Mouse (Mus musculus) fat pad, adult 2 months (tissue): ENCODE results near the gene Ehbp1l1.

Experiments used
- DNase-seq: peaks from one replicate; pipeline ENCODE4 v3.0.0-alpha.2; 2011; ENCODE audit warnings: low read depth, low spot score; ENCODE audit errors: extremely low read depth

Ehbp1l1 gene

GRCm38 (mm10) chr19:5725767-5726515 is at the start of gene Ehbp1l1:
TSS of gene Ehbp1l1 (minus strand) at chr19:5726317.
- DNase-seq, result no peak

DNA sequence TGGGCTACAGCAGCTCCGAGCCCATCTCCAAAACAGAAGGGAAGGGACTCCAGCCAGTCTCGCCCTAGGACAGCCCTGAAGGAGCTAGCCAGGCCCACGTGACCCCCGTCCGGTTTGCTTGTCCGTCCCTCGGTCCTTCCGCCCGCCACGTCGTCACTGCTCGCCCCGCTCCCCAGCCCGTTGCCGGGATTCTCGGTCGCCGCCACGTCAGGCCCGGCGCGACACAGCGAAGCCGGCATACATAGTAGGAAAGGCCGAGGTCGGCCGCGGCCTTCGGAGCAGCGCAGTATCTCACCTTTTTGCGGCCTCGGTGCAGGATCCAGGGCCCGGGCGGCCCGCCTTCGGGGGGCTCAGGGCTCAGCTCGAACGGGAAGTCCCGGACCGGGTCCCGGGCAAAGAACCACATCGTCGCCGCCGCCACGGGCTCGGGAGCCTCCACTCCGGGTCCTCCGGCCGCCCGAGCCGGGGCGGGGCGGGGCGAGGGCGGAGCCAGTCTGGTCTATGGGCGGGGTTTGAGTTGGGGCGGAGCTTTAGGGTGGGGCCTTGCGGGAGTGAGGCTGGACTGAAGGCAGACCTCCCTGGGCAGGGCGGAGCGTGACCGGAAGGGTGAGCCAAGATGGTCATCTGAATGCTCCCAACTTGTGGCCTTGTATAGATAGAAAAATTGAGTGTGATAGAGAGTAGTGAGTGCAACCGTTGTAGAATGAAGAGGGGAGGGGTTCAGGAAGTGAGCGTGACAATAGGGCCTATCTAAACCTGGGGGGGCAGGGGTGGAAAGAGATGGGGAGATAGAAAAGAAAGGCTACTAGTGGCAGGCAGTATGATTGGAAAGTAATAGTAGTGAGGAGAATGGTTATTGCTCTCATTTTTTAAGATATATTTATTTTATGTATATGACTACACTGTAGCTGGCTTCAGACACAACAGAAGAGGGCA is 45.1 kb upstream of the Ehbp1l1 start, which contains the start of gene Scyl1:
Scyl1 (minus strand) TSS at position 495 of the 936 bp plus-strand sequence.
- no peak for DNase-seq

- no peak for DNase-seq
Measured at GRCm38 (mm10) chr19:5770311-5770710, 44.2 kb upstream of the Ehbp1l1 start.

- DNase-seq, result no peak
Measured at GRCm38 (mm10) chr19:5767271-5767670, 41.2 kb upstream of the Ehbp1l1 start.

DNA sequence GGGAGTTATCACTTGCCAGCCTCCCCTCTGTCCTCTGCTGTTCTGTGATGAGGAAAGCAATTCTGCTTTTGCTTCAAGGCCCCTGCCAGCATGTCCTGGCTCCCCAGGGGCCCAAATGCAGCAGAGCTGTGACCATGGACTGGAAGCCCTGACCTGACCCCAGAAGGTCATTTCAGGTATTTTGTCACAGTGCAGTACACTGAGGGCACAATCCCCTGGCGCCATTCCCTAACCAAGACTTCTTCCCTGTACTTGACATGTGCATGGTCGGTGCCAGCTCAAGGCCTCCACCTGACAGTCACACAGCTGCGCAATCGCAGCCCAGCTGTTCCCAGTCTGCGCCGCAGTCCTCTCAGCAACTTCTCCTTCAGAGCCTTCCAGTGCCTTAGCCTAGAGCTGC is 37.0 kb upstream of the Ehbp1l1 start:
- no peak for DNase-seq

DNA sequence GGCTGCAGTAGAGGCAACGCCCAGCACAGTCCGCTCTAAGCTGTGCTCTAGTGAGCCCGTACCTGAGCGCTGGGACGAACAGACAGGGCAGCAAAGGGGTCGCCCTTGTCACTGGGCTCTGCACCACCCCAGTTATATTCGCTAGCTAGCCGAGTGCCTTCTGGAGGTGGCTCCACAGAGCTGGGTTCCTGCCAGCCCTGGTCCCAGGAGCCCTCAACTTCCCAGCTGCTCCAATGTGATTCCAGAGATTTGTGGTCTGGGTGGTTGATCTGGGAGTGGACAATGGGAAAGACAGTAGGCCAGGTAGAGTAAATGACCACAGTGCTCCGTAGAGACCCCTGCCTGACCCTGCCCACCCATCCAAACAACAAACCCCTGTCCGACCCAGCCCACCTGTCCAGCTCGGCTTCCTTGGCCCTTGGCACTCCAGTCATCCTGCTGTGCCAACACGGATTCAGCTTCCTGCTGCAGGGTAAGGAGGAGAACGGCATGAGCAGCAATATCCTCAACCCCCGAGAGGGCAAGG is 32.8 kb upstream of the Ehbp1l1 start:
- no peak for DNase-seq

DNA sequence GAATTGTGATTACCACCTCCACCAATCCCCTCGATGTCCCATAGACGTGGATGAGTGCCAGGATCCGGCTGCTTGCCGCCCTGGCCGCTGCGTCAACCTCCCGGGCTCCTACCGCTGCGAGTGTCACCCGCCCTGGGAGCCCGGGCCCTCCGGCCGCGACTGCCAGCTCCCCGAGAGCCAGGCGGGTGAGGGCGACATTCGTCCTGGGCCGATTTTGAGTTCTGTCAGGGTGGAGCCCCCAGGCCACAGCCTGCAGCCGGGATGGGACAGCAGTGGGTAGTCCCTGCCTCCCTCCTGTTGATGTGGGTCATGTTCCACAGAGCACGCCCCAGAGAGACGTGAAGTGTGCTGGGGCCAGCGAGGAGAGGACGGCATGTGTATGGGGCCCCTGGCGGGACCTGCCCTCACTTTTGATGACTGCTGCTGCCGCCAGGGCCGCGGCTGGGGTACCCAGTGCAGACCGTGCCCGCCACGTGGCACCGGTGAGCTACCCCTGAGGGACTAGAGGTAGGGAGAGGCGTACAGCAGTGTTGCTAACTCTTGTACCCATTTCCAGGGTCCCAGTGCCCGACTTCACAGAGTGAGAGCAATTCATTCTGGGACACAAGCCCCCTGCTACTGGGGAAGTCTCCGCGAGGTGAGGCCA is 31.0 kb upstream of the Ehbp1l1 start:
- no peak for DNase-seq

GRCm38 (mm10) chr19:5756321-5756985 is 30.3 kb upstream of the Ehbp1l1 start:
- DNase-seq, result no peak

DNA sequence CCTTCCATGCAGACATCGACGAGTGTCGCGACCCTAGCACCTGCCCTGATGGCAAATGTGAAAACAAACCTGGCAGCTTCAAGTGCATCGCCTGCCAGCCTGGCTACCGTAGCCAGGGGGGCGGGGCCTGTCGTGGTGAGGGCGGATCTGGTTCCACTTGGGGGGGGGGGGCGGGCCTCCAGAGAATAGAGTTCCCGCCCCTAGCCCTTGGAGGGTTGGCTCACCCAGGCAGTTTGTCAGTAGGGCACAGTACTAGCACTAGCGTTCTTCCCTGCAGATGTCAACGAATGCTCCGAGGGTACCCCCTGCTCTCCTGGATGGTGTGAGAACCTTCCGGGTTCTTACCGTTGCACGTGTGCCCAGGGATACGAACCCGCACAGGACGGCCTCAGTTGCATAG is 25.6 kb upstream of the Ehbp1l1 start:
- no peak for DNase-seq

GRCm38 (mm10) chr19:5750951-5751350 is 24.8 kb upstream of the Ehbp1l1 start:
- no peak for DNase-seq

DNA sequence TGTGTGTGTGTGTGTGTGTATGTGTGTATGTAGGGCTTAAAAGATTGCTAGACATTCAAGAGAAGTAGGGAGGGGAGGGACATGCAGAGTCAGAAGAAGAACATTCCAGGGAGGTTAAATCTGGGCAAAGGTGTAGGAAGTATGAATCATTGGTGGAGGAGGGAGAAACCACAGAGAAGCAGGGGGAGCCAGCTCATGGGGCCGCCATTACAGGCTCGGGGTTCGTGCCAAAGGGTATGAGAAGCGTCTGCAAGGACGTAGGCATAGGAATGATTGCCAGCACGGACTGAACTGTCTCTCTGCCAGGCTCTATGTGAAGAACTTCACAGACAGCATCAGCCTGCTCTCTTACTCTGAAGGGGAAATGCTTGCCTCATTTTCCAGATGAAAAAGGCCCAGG is 23.4 kb upstream of the Ehbp1l1 start:
- no peak for DNase-seq

- no peak for DNase-seq
Measured at GRCm38 (mm10) chr19:5746907-5747363, 20.8 kb upstream of the Ehbp1l1 start.

DNA sequence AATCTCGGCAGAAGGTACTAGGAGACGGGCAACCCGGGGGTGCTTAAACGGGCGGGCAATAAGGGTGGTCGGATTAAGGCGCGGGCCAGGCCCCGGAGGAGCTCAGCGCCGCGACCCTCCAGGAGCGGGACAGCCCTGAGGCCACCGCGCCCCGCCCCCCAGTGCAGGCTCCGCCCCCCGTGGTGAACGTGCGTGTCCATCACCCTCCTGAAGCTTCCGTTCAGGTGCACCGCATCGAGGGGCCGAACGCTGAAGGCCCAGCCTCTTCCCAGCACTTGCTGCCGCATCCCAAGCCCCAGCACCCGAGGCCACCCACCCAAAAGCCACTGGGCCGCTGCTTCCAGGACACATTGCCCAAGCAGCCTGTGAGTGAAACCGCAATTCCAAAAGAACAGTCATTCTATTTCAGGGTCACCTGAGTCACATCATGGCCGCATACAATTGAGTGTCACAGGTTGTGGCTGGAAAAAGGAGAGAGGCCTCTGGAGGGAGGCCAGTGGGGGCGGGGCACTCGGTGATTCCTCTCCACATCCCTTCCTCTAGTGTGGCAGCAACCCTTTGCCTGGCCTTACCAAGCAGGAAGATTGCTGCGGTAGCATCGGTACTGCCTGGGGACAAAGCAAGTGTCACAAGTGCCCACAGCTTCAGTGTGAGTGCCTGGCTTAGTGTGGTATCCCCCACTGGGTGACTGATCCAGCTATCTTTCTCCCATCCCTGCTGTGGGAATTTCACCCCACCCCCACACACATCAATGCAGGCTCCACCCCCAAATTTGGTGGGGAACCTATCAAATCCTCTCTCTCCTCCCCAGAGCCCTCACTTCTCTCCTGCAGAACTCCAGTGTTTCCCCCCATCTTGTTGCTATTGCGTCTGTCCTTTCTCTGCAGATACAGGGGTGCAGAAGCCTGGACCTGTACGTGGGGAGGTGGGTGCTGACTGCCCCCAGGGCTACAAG is 19.9 kb upstream of the Ehbp1l1 start:
- no peak for DNase-seq

DNA sequence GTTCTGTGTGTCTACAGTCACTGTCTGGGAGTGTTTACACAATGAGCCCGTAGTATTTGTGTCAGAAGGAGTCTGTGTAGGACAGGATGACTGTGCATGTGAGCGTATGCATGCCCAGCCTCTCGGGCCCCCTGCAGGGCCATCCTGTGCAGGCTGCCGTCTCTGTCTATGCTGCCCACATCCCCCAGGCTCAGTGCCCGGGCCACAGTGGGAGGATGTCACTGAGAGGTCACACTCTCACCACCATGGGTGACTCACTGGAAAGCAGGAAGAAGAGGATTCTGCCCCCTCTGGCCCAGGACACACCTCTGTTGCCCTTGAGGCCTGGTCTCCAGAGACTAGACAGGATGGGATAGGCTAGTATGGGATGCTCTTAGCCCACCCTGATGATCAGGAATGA is 17.5 kb upstream of the Ehbp1l1 start:
- DNase-seq, result no peak

GRCm38 (mm10) chr19:5742241-5742641 is 16.1 kb upstream of the Ehbp1l1 start:
- DNase-seq, result no peak

DNA sequence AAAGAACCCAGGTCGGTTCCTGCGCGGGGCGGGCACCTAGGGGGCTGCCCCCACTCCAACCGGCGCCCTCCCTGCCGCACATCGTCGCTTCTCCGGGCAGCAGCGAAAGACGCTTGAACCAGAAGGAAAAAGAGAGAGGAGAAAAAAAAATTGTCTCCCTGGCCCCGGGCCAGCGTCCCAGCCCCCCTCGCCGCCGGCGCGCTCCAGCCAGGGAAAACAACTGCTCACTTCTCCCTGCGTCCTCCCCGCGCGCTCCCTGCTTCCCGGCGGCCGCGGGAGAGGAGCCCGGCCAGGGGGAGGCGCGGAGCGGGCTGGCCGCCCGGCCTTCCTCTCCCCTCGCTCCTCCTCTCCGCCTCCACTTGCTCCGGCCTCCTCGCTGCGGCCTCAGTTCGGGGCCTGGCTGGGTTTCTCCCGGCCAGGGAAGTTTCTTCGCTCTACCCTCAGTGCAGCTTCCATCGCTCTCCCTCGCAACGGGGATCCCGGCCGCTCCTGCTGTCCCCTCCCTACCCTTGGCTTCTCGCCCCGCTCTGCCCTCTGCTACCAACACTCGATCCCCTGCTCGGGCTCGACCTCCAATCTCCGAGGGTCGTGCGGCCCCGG is 15.6 kb upstream of the Ehbp1l1 start:
- DNase-seq, result no peak

DNA sequence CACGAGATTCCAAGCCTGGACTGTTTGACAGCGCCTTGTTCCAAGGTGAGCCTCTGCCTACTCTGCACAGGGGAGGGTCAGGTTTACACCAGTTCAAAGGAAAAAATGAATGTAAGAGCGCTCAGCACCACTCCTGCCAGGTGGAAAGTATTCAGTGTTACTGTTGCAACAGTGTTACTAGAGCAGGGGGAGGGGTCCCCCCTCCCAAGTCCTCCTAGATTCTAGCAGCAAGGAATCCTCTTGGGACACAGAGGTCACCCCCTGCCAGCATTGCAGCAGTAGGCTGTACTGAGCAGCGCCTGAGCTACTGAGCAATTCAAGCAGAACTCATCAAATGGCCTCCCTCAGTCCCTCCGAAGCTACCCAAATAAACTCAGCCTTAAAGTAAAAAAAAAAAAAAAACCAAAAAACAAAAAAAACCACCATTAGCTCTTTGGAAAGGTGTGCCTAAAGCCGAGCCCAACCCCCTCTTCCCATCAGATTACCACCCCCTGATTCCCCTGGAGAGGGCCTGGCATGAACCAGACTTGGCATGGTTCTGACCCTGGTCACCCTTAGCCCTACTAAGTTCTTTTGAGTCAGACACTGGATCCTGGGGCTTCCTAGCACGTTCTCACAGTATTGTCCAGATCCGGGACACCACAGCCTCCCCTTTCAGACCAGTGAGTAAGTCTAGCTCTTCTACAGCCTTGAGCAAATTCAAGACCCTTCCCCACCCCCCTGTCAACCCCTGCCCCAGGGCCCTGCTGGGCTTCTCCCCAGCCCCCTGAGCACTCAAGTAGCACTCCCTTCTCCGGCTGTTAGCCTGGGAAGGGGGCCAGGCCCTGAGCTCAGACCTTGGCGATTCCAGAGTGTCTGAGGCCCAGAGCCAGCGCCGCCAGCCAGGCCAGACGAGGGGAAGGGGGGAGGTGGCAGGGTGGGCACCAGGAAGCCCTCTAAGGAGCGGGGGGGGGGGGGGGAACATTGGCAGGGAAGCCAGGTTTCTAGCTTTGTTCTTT is 14.5 kb upstream of the Ehbp1l1 start, which contains the start of gene Ltbp3:
Ltbp3 (plus strand) TSS at position 585 of the 998 bp plus-strand sequence.
- no peak for DNase-seq

DNA sequence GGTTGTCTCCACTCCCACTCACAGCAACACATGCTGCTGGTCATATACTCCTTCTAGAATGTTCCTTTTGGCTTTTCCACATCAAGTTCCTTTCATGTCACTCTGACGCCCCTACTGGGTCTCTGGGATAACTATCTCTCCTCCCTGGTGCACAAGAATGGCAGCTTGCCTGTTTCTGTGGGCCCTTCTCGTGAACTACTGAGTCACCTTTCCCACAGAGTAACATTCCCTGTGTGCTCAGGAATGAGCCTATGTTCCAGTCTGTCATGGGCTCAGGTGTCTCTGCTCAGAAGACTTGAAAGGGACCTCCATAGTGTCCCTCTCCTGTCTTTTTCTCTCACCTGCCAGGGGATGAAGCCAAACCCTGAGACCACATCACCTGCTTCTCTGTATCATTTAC is 13.3 kb upstream of the Ehbp1l1 start:
- no peak for DNase-seq
